ENCODE assay signal across 8 mouse cellular contexts in the genomic region with DNA sequence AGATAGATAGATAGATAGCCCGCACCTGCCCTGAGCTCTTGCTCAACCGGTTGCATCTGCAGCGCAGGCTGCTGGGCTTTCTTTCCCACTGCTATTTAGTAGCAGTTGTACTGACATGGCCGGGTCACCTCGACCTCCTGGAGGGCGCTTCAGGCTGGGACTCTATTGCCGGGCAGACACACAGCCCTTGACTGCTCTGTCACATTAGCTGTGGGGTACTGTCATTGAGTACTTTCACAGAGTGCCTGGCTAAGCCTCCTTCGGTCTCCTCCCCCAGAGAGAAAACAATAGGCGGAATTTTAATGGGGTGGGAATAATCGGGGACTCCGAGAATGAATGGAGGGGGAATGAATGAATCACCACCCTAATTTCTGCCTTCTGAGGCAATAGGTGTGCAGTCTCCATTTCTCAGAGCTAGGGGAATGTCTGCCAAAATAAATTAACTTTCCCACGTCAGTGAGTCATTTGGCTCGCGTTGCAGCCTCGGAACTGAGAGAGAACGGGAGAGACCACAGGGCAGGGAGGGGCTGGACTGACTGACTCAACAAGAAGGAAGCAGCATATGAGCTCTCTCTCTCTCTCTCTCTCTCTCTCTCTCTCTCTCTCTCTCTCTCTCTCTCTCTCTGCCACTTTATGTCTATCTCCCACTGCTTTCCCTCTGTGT.
DNase-seq lines count a peak whose midpoint lies in the region; ATAC-seq and TF ChIP-seq lines count a peak whose summit lies in the region.

No protein-coding gene starts in this region.

- H3K4me3 ChIP-seq in G1E (ENCODE audit: low read depth, low read length) (no peak overlapping the region), macrophage (ENCODE audit: inconsistent target) (peak overlapping the region; percentile 12; the same call in 1 of the 2 replicates)
- H3K4me3 ChIP-seq in hindbrain, postnatal 0 days (ENCODE audit: low read length): peak overlapping the region; percentile 21

- H3K9me3 ChIP-seq in G1E (replicated peaks): no peaks in the 10 kb centered on the region
- H3K9me3 ChIP-seq in hindbrain, postnatal 0 days (ENCODE audit: low read length): no peaks in the 10 kb centered on the region

- ATAC-seq in G1E (ENCODE audit: extremely low read depth, insufficient number of reproducible peaks, low FRiP score, poor library complexity, severe bottlenecking): 0 out of 2 replicates have a peak, but pooled peaks have one; percentile 22
- ATAC-seq in hindbrain, postnatal 0 days: peak; percentile 69

- peak overlapping the region; percentile 56 for H3K4me2 ChIP-seq in hindbrain, postnatal 0 days (ENCODE audit: low read depth, low read length)

- 3% methylated on average over 16 of the region's 16 CpGs for WGBS in hindbrain, postnatal 0 days
- 18% methylated on average over 16 of the region's 16 CpGs for WGBS in macrophage (ENCODE audit: missing documents)

- peaks cover 20% of the 10 kb centered on the region for H3K4me1 ChIP-seq in G1E (ENCODE audit: insufficient read depth, low read depth, low read length)
- peaks cover 8% of the 10 kb centered on the region; the same call in 1 of the 2 replicates for H3K4me1 ChIP-seq in hindbrain, postnatal 0 days (ENCODE audit: insufficient read depth, low read length)

- no peak overlapping the region for H3K27ac ChIP-seq in hindbrain, postnatal 0 days
- H3K27ac ChIP-seq in macrophage: peak overlapping the region; percentile 41; the same call in 1 of the 2 replicates

- intact Hi-C loops in left cerebral cortex, postnatal 10 days (cut with DNase I): no loop called here

- peaks cover 70% of the 10 kb centered on the region for H3K27me3 ChIP-seq in G1E (ENCODE audit: insufficient read depth, low read length)
- no peaks in the 10 kb centered on the region; the same call in 1 of the 2 replicates for H3K27me3 ChIP-seq in hindbrain, postnatal 0 days (ENCODE audit: insufficient read depth, low read length)

- no peak for TF ChIP-seq CTCF in G1E (IDR thresholded peaks at IDR 0.05; ENCODE audit: low read depth, low read length)
- TF ChIP-seq CTCF in hindbrain, postnatal 0 days (IDR thresholded peaks at IDR 0.05; ENCODE audit: low read depth): no peak

- no peak for DNase-seq in G1E (ENCODE audit: low spot score)
- peak; percentile 81 for DNase-seq in embryo, embryonic 10 days (ENCODE audit: low spot score)
- peak; percentile 32 for DNase-seq in gastrocnemius, postnatal 10 days
- DNase-seq in hindbrain, postnatal 0 days (ENCODE audit: low spot score): peak; percentile 71
- peak; percentile 41 to 77 for DNase-seq in left cerebral cortex, postnatal 10 days (ENCODE audit: extremely low spot score in 1 of 2, low spot score in 2 of 2)
- DNase-seq in right cerebral cortex, postnatal 25 days: peak; percentile 73
- DNase-seq in c-Kit-positive CD71-positive TER-119-positive erythroid progenitor cells, embryonic 14.5 days (ENCODE audit: low spot score): no peak

- H3K36me3 ChIP-seq in G1E (replicated peaks): no peaks in the 10 kb centered on the region
- no peaks in the 10 kb centered on the region for H3K36me3 ChIP-seq in hindbrain, postnatal 0 days (ENCODE audit: insufficient read depth, low read length)
- no peaks in the 10 kb centered on the region for H3K36me3 ChIP-seq in macrophage (ENCODE audit: inconsistent target)

- H3K9ac ChIP-seq in hindbrain, postnatal 0 days (replicated peaks; ENCODE audit: low read length): no peak overlapping the region

- no peaks in the 10 kb centered on the region for H3K79me2 ChIP-seq in macrophage (ENCODE audit: inconsistent target)

Comparison
In these comparisons a context has a peak if more than half of its experiments do, and no peak if none do; other contexts are left out.
1. DNase-seq: peak in embryo, embryonic 10 days (single experiment), gastrocnemius, postnatal 10 days (single experiment), hindbrain, postnatal 0 days (single experiment), left cerebral cortex, postnatal 10 days (2 of 2) and right cerebral cortex, postnatal 25 days (single experiment); none in G1E (single experiment) and c-Kit-positive CD71-positive TER-119-positive erythroid progenitor cells, embryonic 14.5 days (single experiment).